Mouse (Mus musculus): Measurements from ENCODE around the gene Cacna1d.

DNA sequence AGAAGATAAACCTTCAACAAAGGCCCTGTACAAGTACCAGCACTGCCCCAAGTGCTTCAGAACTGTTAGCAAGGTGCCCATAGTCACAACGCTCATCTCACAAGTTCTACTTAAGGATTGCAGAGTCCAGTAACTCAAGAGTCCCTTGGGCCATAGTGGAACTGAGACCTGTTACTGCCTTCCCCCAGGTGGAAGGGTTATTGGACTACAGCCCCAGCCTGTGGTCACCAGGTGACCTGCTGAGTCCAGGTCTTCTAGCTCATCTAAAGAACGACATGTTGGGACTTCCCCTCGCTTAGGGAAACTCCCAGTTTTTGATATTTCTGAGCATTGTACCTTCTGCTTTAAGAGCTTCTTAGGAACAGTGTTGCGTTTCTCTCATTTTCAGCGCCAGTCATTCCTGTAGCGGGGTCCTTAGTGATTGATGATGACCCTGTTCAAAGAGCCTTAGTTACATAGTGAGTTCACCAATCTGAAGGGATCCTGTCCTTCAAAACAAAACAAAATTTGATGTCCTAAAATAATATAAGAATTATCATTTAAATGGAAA is 19.0 kb upstream of the Cacna1d start:
- TF ChIP-seq EP300 (optimal IDR thresholded peaks at IDR 0.05) (no peak), CTCF (IDR thresholded peaks at IDR 0.05; ENCODE audit: low read depth) (no peak)

Measured in stomach, postnatal 0 days (tissue).